Comparison of ENCODE assay signal across 13 mouse cellular contexts in genomic region chr8:95020821-95021220, GRCm38 (mm10). TPM values are rescaled to one million over a fixed set of nuclear protein-coding genes. Genes with fewer than 3 reads are reported as not detected.
DNase-seq lines count a peak whose midpoint lies in the region; ATAC-seq and TF ChIP-seq lines count a peak whose summit lies in the region.
"Had no signal": no experiment of that assay in that cellular context is flagged by ENCODE, and none has a peak within 500 bp of the region (broad histone marks: within the 10 kb centered on the region; RNA-seq: fewer than 3 reads in every experiment).

No protein-coding gene starts in this region.

- TF ChIP-seq EP300 in liver, embryonic 14.5 days (IDR thresholded peaks at IDR 0.05; ENCODE audit: low read depth), result no peak

- H3K27me3 ChIP-seq in kidney, embryonic 15.5 days, result no peaks in the 10 kb centered on the region
- H3K27me3 ChIP-seq in C2C12 (ENCODE audit: control insufficient read depth, insufficient read depth, insufficient read length), result no peaks in the 10 kb centered on the region
- no peaks in the 10 kb centered on the region for H3K27me3 ChIP-seq in liver, embryonic 14.5 days (ENCODE audit: control insufficient read depth, insufficient read depth, low read length)
- H3K27me3 ChIP-seq: neural tube, embryonic 15.5 days had no signal

- H3K4me2 ChIP-seq in kidney, embryonic 15.5 days, result peak overlapping the region; percentile 43
- peak overlapping the region; percentile 40 for H3K4me2 ChIP-seq in liver, embryonic 14.5 days (ENCODE audit: low read depth)

- H3K27ac ChIP-seq in kidney, embryonic 15.5 days, result peak overlapping the region; percentile 80
- H3K27ac ChIP-seq in liver, embryonic 14.5 days, result no peak overlapping the region
- H3K27ac ChIP-seq: macrophage; neural tube, embryonic 15.5 days had no signal

- WGBS in kidney, embryonic 15.5 days, result 68% methylated on average over 10 of the region's 10 CpGs
- WGBS in liver, embryonic 14.5 days (ENCODE audit: insufficient replicate concordance), result 9% methylated on average over 10 of the region's 10 CpGs

- H3K79me3 ChIP-seq in C2C12 (ENCODE audit: low read depth), result peaks cover 4% of the 10 kb centered on the region

- TF ChIP-seq CTCF in C2C12 (IDR thresholded peaks at IDR 0.05; ENCODE audit: control insufficient read depth, insufficient read depth, insufficient read length), result no peak
- TF ChIP-seq CTCF in liver, embryonic 14.5 days (IDR thresholded peaks at IDR 0.05; ENCODE audit: low read depth), result no peak

- 0 out of 2 replicates have a peak, but pooled peaks cover 7% of the 10 kb centered on the region for H3K4me1 ChIP-seq in kidney, embryonic 15.5 days
- H3K4me1 ChIP-seq in liver, embryonic 14.5 days (replicated peaks; ENCODE audit: control insufficient read depth in 2 of 2, insufficient read depth in 2 of 2, low read length in 1 of 2), result no peaks in the 10 kb centered on the region; a peak in 1 of 4 replicates

- no peak overlapping the region for H3K9ac ChIP-seq in kidney, embryonic 15.5 days
- no peak overlapping the region for H3K9ac ChIP-seq in liver, embryonic 14.5 days (replicated peaks)
- H3K9ac ChIP-seq: neural tube, embryonic 15.5 days had no signal

- peaks cover 40% of the 10 kb centered on the region for H3K79me2 ChIP-seq in C2C12 (ENCODE audit: control insufficient read depth, insufficient read depth)

- H3ac ChIP-seq in C2C12 (ENCODE audit: control insufficient read depth, insufficient read length, low read depth), result peak overlapping the region; percentile 25

- no peaks in the 10 kb centered on the region for H3K36me3 ChIP-seq in kidney, embryonic 15.5 days
- H3K36me3 ChIP-seq in C2C12 (ENCODE audit: control insufficient read depth, insufficient read depth), result peaks cover 6% of the 10 kb centered on the region
- H3K36me3 ChIP-seq in liver, embryonic 14.5 days (replicated peaks; ENCODE audit: control insufficient read depth, insufficient read depth, low read depth), result no peaks in the 10 kb centered on the region
- H3K36me3 ChIP-seq: neural tube, embryonic 15.5 days had no signal

- peak; percentile 38 for DNase-seq in CD4-positive, CD25-positive, alpha-beta regulatory T cell, adult 2 months (ENCODE audit: low read depth, low spot score)
- DNase-seq in kidney, postnatal 10 days, result no peak
- no peak for DNase-seq in liver, embryonic 14.5 days (ENCODE audit: low read depth in 3 of 3, low spot score in 3 of 3)
- DNase-seq in adrenal gland, adult 2 months, result no peak
- DNase-seq: cerebellum, postnatal 36 days had no signal

- H3K4me3 ChIP-seq in kidney, embryonic 15.5 days (replicated peaks), result no peak overlapping the region
- peak overlapping the region; percentile 30 for H3K4me3 ChIP-seq in C2C12 (ENCODE audit: insufficient read depth, poor library complexity, severe bottlenecking)
- H3K4me3 ChIP-seq in liver, embryonic 14.5 days (ENCODE audit: insufficient read depth in 1 of 2, low read depth in 2 of 2, low read length in 2 of 2), result peak overlapping the region in 1 of 2 experiments; percentile 21; a peak in 2 of 4 replicates
- H3K4me3 ChIP-seq: neural tube, embryonic 15.5 days had no signal

- ATAC-seq in CD4-positive, CD25-positive, alpha-beta regulatory T cell, adult 4 months, result no peak
- ATAC-seq in kidney, embryonic 15.5 days (replicated peaks; ENCODE audit: low FRiP score), result no peak
- no peak for ATAC-seq in liver, embryonic 14.5 days (ENCODE audit: insufficient read depth)
- ATAC-seq in erythroid progenitor cell, adult 5-6 weeks (replicated peaks; ENCODE audit: low FRiP score, poor library complexity, severe bottlenecking), result no peak

- H3K9me3 ChIP-seq in kidney, embryonic 15.5 days (replicated peaks), result 0 out of 2 replicates have a peak, but pooled peaks cover 3% of the 10 kb centered on the region
- H3K9me3 ChIP-seq in liver, embryonic 14.5 days (ENCODE audit: control insufficient read depth, low read length), result no peaks in the 10 kb centered on the region
- H3K9me3 ChIP-seq: neural tube, embryonic 15.5 days had no signal

TF ChIP-seq in C2C12, 6 proteins besides CTCF, POLR2A, EP300 and RAD21:
- TF ChIP-seq MAX (IDR thresholded peaks at IDR 0.05) (no peak), FOSL1 (IDR thresholded peaks at IDR 0.05; ENCODE audit: insufficient read depth, low read length, poor library complexity, severe bottlenecking) (no peak), USF1 (IDR thresholded peaks at IDR 0.05; ENCODE audit: low read depth) (no peak), CEBPB (IDR thresholded peaks at IDR 0.05; ENCODE audit: low read depth) (no peak), MYOG (IDR thresholded peaks at IDR 0.05; ENCODE audit: control insufficient read depth, extremely low read depth, insufficient read length) (no peak), MYOD1 (IDR thresholded peaks at IDR 0.05; ENCODE audit: control insufficient read depth, insufficient read length, low read depth) (no peak)

RNA-seq across cellular contexts. Expression of gene Adgrg3, which starts 3.3 kb away (rescaled TPM):
- under 1 TPM in 1 of 2 experiments, not detected in 1; 0.51 TPM for polyA plus RNA-seq in CD4-positive, CD25-positive, alpha-beta regulatory T cell, adult 4 months (2017; shearing (Covaris generic))
- polyA plus RNA-seq in kidney, embryonic 15.5 days (2015; fragmentation: Nextera tagmentation; extraction: Ambion mirVana), result 4.8 TPM in 2 replicates
- polyA plus RNA-seq in C2C12 (2012; fragmentation: generic; extraction: Trizol), result 19.4 TPM
- 8.3 and 9.6 TPM in 2 replicates for polyA plus RNA-seq in liver, embryonic 14.5 days (2012; rRNA removed)
- 4.9 and 5.8 TPM in 2 replicates for polyA plus RNA-seq in liver, embryonic 14.5 days (2014; fragmentation: Nextera tagmentation; extraction: Ambion mirVana)
- 1 to 10 TPM; 2.0 to 2.8 TPM for total RNA-seq in adrenal gland, adult 2 months (2021)
- polyA plus RNA-seq in adrenal gland, adult 2 months (2012; rRNA removed), result 9.1 and 11.2 TPM in 2 replicates
- total RNA-seq in erythroid progenitor cell, adult 5-6 weeks (2015; ENCODE audit: low replicate concordance), result 10.1 and 12.2 TPM in 2 replicates
- total RNA-seq in erythroid progenitor cell, adult 5-6 weeks (2017; ENCODE audit: low replicate concordance), result 3.5 and 10.3 TPM in 2 replicates

RNA-seq across cellular contexts. Expression of gene Drc7, which starts 34.1 kb away (rescaled TPM):
- polyA plus RNA-seq in CD4-positive, CD25-positive, alpha-beta regulatory T cell, adult 4 months (2017; shearing (Covaris generic)), result not detected
- not detected in 2 replicates for polyA plus RNA-seq in kidney, embryonic 15.5 days (2015; fragmentation: Nextera tagmentation; extraction: Ambion mirVana)
- polyA plus RNA-seq in C2C12 (2012; fragmentation: generic; extraction: Trizol), result 0.09 TPM
- 0.19 and 0.21 TPM in 2 replicates for polyA plus RNA-seq in liver, embryonic 14.5 days (2012; rRNA removed)
- 0.15 and 0.33 TPM in 2 replicates for polyA plus RNA-seq in liver, embryonic 14.5 days (2014; fragmentation: Nextera tagmentation; extraction: Ambion mirVana)
- not detected for total RNA-seq in adrenal gland, adult 2 months (2021)
- not detected in 2 replicates for polyA plus RNA-seq in adrenal gland, adult 2 months (2012; rRNA removed)
- total RNA-seq in erythroid progenitor cell, adult 5-6 weeks (2015; ENCODE audit: low replicate concordance), result not detected in 2 replicates
- 2.4 and 7.9 TPM in 2 replicates for total RNA-seq in erythroid progenitor cell, adult 5-6 weeks (2017; ENCODE audit: low replicate concordance)
- total RNA-seq: gastrocnemius, adult 8-10 months had no signal
- polyA plus RNA-seq: intestine, embryonic 14.5 days; macrophage had no signal

RNA-seq across cellular contexts. Expression of gene Adgrg1, which starts 46.3 kb away (rescaled TPM):
- 1 to 10 TPM; 4.6 to 8.4 TPM for polyA plus RNA-seq in CD4-positive, CD25-positive, alpha-beta regulatory T cell, adult 4 months (2017; shearing (Covaris generic))
- 41.7 and 44.8 TPM in 2 replicates for polyA plus RNA-seq in kidney, embryonic 15.5 days (2015; fragmentation: Nextera tagmentation; extraction: Ambion mirVana)
- polyA plus RNA-seq in C2C12 (2012; fragmentation: generic; extraction: Trizol), result 2.8 TPM
- polyA plus RNA-seq in liver, embryonic 14.5 days (2012; rRNA removed), result 46.8 and 55.8 TPM in 2 replicates
- polyA plus RNA-seq in liver, embryonic 14.5 days (2014; fragmentation: Nextera tagmentation; extraction: Ambion mirVana), result 41.1 and 59.5 TPM in 2 replicates
- 10 to 100 TPM; 17.3 to 24.3 TPM for total RNA-seq in adrenal gland, adult 2 months (2021)
- 40.2 and 56.5 TPM in 2 replicates for polyA plus RNA-seq in adrenal gland, adult 2 months (2012; rRNA removed)
- 29.3 and 55.9 TPM in 2 replicates for total RNA-seq in erythroid progenitor cell, adult 5-6 weeks (2015; ENCODE audit: low replicate concordance)
- 12.4 and 14.4 TPM in 2 replicates for total RNA-seq in erythroid progenitor cell, adult 5-6 weeks (2017; ENCODE audit: low replicate concordance)
